Mouse (Mus musculus) common myeloid progenitor, adult 5-6 weeks (primary cell): Measurements from ENCODE around the gene Fam196a. TPM values are rescaled to one million over a fixed set of nuclear protein-coding genes. Genes with fewer than 3 reads are reported as not detected.
A peak's percentile ranks its signal among the peaks of the same experiment; 100 is the strongest.

ENCODE experiments used
- ATAC-seq: replicated peaks from 2 replicates; pipeline ENCODE4 v1.8.0; 2016; ENCODE audit warnings: low read depth, mild to moderate bottlenecking, moderate TSS enrichment, inconsistent platforms; ENCODE audit not compliant: poor library complexity, severe bottlenecking
- total RNA-seq: library from RNA; stranded (forward); fragments of 200-1000, 187-1606 nt; gene quantifications from 2 replicates; pipeline ENCODE4 v1.2.3, GENCODE M21; 2017

Fam196a gene
- total RNA-seq = not detected in 2 replicates

- no peak for ATAC-seq
These were observed at the start of gene Fam196a for GRCm38 (mm10) chr7:134937927-134938609. TSS of gene Fam196a (minus strand) at chr7:134938430.

- ATAC-seq = no peak
These were observed 23.4 kb upstream of the Fam196a start for GRCm38 (mm10) chr7:134961608-134962007.

GRCm38 (mm10) chr7:134960871-134961270, 22.6 kb upstream of the Fam196a start:
- no peak for ATAC-seq

- ATAC-seq = no peak
These were observed 20.9 kb upstream of the Fam196a start for GRCm38 (mm10) chr7:134959086-134959485.

GRCm38 (mm10) chr7:134945925-134946716, 7.9 kb upstream of the Fam196a start:
- ATAC-seq = no peak

- no peak for ATAC-seq
These were observed 5.5 kb upstream of the Fam196a start for GRCm38 (mm10) chr7:134943701-134944100.

GRCm38 (mm10) chr7:134943063-134943462, 4.8 kb upstream of the Fam196a start:
- no peak for ATAC-seq

GRCm38 (mm10) chr7:134941891-134942290, 3.7 kb upstream of the Fam196a start:
- ATAC-seq = no peak

- ATAC-seq = no peak
These were observed 731 bp downstream of the Fam196a start for GRCm38 (mm10) chr7:134937471-134937926.

- no peak for ATAC-seq
These were observed 6.3 kb downstream of the Fam196a start for GRCm38 (mm10) chr7:134931886-134932285.

- ATAC-seq = no peak
These were observed 36.2 kb downstream of the Fam196a start for GRCm38 (mm10) chr7:134901992-134902391.

GRCm38 (mm10) chr7:134899462-134899861, 38.8 kb downstream of the Fam196a start:
- ATAC-seq = no peak

GRCm38 (mm10) chr7:134894604-134895003, 43.6 kb downstream of the Fam196a start:
- no peak for ATAC-seq

GRCm38 (mm10) chr7:134892972-134893371, 45.3 kb downstream of the Fam196a start:
- ATAC-seq = 0 out of 2 replicates have a peak, but pooled peaks have one; percentile 39

GRCm38 (mm10) chr7:134892449-134892871, 45.8 kb downstream of the Fam196a start:
- no peak for ATAC-seq

GRCm38 (mm10) chr7:134883516-134883915, 54.7 kb downstream of the Fam196a start:
- ATAC-seq = no peak

GRCm38 (mm10) chr7:134880431-134880830, 57.8 kb downstream of the Fam196a start:
- no peak for ATAC-seq

- ATAC-seq = no peak
These were observed 59.2 kb downstream of the Fam196a start for GRCm38 (mm10) chr7:134878985-134879384.

- no peak for ATAC-seq
These were observed 65.2 kb downstream of the Fam196a start for GRCm38 (mm10) chr7:134872981-134873380.

GRCm38 (mm10) chr7:134872511-134872910, 65.7 kb downstream of the Fam196a start:
- ATAC-seq = no peak

- ATAC-seq = peak; percentile 90
These were observed 74.1 kb downstream of the Fam196a start for GRCm38 (mm10) chr7:134864175-134864574.
